Mouse (Mus musculus) hindbrain, postnatal 0 days (tissue): ENCODE data around the gene Ppm1b. TPM values are rescaled to one million over a fixed set of nuclear protein-coding genes. Genes with fewer than 3 reads are reported as not detected.
"Not testable (repeated sequence)": the region's sequence is repeated elsewhere in the genome, so short reads cannot be mapped to it uniquely, and the experiment has no call there.

Experiments used
- ATAC-seq: fragments of 200-750 bp; cut with Nextera tagmentation; 2 replicates; pipeline ENCODE4 v1.8.0; 2017; ENCODE audit warnings: mild to moderate bottlenecking, moderate TSS enrichment, moderate library complexity
- DNase-seq: peaks from one replicate; pipeline ENCODE4 v3.0.0-alpha.2; 2015; ENCODE audit warnings: low spot score
- H3K27ac ChIP-seq: fragments of 300-500 bp; sonication (generic); 2 replicates; pipeline ENCODE4 v1.5.1; 2014; ENCODE audit warnings: mild to moderate bottlenecking
- H3K27me3 ChIP-seq: fragments of 300-500 bp; sonication (generic); 2 replicates; pipeline ENCODE4 v1.6.1; 2014; ENCODE audit warnings: low read length, mixed read lengths; ENCODE audit not compliant: insufficient read depth
- H3K36me3 ChIP-seq: fragments of 300-500 bp; sonication (generic); 2 replicates; pipeline ENCODE4 v1.6.1; 2014; ENCODE audit warnings: low read length, mixed read lengths; ENCODE audit not compliant: insufficient read depth
- H3K4me1 ChIP-seq: fragments of 300-500 bp; sonication (generic); 2 replicates; pipeline ENCODE4 v1.6.1; 2014; ENCODE audit warnings: antibody characterized with exemption, low read length, mixed read lengths; ENCODE audit not compliant: insufficient read depth
- H3K4me2 ChIP-seq: fragments of 300-500 bp; sonication (generic); 2 replicates; pipeline ENCODE4 v1.6.1; 2014; ENCODE audit warnings: low read depth, mild to moderate bottlenecking, low read length, moderate library complexity, mixed read lengths
- H3K4me3 ChIP-seq: fragments of 300-500 bp; sonication (generic); 2 replicates; pipeline ENCODE4 v1.5.1; 2014; ENCODE audit warnings: low read length
- H3K9ac ChIP-seq: fragments of 300-500 bp; sonication (generic); replicated peaks from 2 replicates; pipeline ENCODE4 v1.6.1; 2014; ENCODE audit warnings: mild to moderate bottlenecking, low read length, moderate library complexity, mixed read lengths
- H3K9me3 ChIP-seq: fragments of 300-500 bp; sonication (generic); 2 replicates; pipeline ENCODE4 v1.6.1; 2016; ENCODE audit warnings: low read length, mixed read lengths
- CTCF ChIP-seq: IDR thresholded peaks from 2 replicates; pipeline ENCODE4 v1.5.1; 2016; ENCODE audit warnings: antibody characterized with exemption, control low read depth, low read depth
- WGBS: fragments of 180-500 bp; shearing (Covaris S2); extraction: QIAGEN DNeasy Blood & Tissue Kit; methylation state at CpG from one replicate; pipeline ENCODE4 v1.1.7; 2014; 5-methylcytosine and 5-hydroxymethylcytosine counted together
- polyA plus RNA-seq: library from polyadenylated mRNA; unstranded; fragments of >200 nt; fragmentation: Nextera tagmentation; extraction: Ambion mirVana; gene quantifications from 2 replicates; pipeline ENCODE4 v1.2.1, GENCODE M21; 2015
- total RNA-seq: library from RNA; depleted of rRNA; stranded (reverse); fragments of >200 nt; gene quantifications from 2 replicates; pipeline ENCODE4 v1.2.3, GENCODE M21; 2014; rRNA removed

Gene Ppm1b
- total RNA-seq (48.1 and 49.1 TPM in 2 replicates), polyA plus RNA-seq (61.8 and 62.6 TPM in 2 replicates)

- WGBS, result 30% methylated on average over 9 of the region's 9 CpGs
- ATAC-seq, result no peak
Measured at GRCm38 (mm10) chr17:84956441-84956840, at the start of gene Ppm1b. Gene Ppm1b (plus strand): TSS chr17:84956741.

GRCm38 (mm10) chr17:84921666-84922376, 34.7 kb upstream of the Ppm1b start:
- H3K36me3 ChIP-seq, result no peaks in the 10 kb centered on the region
- DNase-seq (no peak), ATAC-seq (no peak)
- TF ChIP-seq CTCF, result no peak
- no peak overlapping the region for H3K4me3 ChIP-seq
- H3K4me2 ChIP-seq, result no peak overlapping the region
- H3K27ac ChIP-seq, result no peak overlapping the region
- H3K9me3 ChIP-seq, result no peaks in the 10 kb centered on the region
- WGBS, result 89% methylated on average over 19 of the region's 19 CpGs
- H3K9ac ChIP-seq, result no peak overlapping the region
- no peaks in the 10 kb centered on the region for H3K4me1 ChIP-seq
- no peaks in the 10 kb centered on the region for H3K27me3 ChIP-seq

More at GRCm38 (mm10) chr17:84956441-84956840, at the start of gene Ppm1b:
- no peaks in the 10 kb centered on the region for H3K9me3 ChIP-seq
- H3K4me3 ChIP-seq, result peak within 1 kb of the TSS; percentile 73
- peaks cover 22% of the 10 kb centered on the region; the same call in 1 of the 2 replicates for H3K4me1 ChIP-seq
- H3K27me3 ChIP-seq, result no peaks in the 10 kb centered on the region
- H3K27ac ChIP-seq, result peak within 1 kb of the TSS; percentile 88
- no peaks in the 10 kb centered on the region for H3K36me3 ChIP-seq
- H3K9ac ChIP-seq, result peak within 1 kb of the TSS; percentile 51
- no peak for DNase-seq
- TF ChIP-seq CTCF, result no peak
- H3K4me2 ChIP-seq, result peak within 1 kb of the TSS; percentile 75

GRCm38 (mm10) chr17:84924779-84925178, 31.8 kb upstream of the Ppm1b start:
- 91% methylated on average over 5 of the region's 5 CpGs for WGBS

DNA sequence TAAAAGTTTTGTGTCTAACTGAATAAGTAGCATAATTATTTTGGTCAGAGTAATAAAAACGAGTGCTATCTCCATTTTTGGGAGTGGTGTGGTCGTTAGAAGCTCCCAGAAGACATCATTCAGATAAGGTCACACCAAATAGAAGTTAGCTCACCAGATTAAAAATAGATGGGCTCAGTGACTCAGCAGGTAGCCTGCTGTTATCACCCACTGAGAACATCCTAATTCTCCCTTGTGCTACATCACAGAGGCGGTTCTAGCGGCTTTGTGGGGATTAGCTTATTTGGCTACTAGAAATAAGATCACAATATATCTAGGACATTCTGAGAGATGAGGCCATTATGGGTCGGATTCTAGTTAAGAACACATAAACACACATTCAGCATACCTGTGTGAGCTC, 30.3 kb upstream of the Ppm1b start:
- no peaks in the 10 kb centered on the region for H3K27me3 ChIP-seq
- ATAC-seq (no peak), DNase-seq (no peak)
- H3K9ac ChIP-seq, result no peak overlapping the region
- TF ChIP-seq CTCF, result no peak
- H3K36me3 ChIP-seq, result no peaks in the 10 kb centered on the region
- H3K4me3 ChIP-seq, result no peak overlapping the region
- H3K4me2 ChIP-seq, result no peak overlapping the region
- no peak overlapping the region for H3K27ac ChIP-seq
- no peaks in the 10 kb centered on the region for H3K9me3 ChIP-seq
- H3K4me1 ChIP-seq, result no peaks in the 10 kb centered on the region
- 55% methylated on average over 5 of the region's 5 CpGs for WGBS

More at GRCm38 (mm10) chr17:84924779-84925178, 31.8 kb upstream of the Ppm1b start:
- TF ChIP-seq CTCF, result no peak
- Histone ChIP-seq H3K4me2 (no peak overlapping the region), H3K9ac (no peak overlapping the region), H3K27me3 (no peaks in the 10 kb centered on the region), H3K9me3 (no peaks in the 10 kb centered on the region), H3K36me3 (no peaks in the 10 kb centered on the region), H3K27ac (no peak overlapping the region), H3K4me1 (no peaks in the 10 kb centered on the region), H3K4me3 (no peak overlapping the region)
- no peak for DNase-seq
- no peak for ATAC-seq

DNA sequence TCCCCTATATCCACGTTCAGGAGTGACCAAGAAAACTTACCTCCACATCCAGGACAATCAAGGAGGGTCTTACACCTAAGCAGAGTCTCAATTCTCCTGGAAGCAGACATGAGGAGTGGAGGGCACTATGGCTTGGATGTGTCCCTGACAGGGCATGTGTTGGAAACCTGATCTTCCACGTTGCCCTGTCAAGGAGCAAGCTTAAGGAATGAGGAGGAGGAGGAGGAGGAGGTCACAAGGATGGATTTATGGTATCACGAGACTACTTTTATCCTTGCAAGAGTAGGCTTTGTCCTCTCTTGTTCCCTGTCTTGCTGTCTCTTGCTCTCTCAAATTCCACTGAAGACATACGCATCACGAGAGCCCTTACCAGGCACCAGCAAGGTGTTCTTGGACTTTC, 29.0 kb upstream of the Ppm1b start:
- no peak overlapping the region for H3K4me2 ChIP-seq
- ATAC-seq (no peak), DNase-seq (no peak)
- H3K36me3 ChIP-seq, result no peaks in the 10 kb centered on the region
- H3K4me1 ChIP-seq, result no peaks in the 10 kb centered on the region
- no peak overlapping the region for H3K27ac ChIP-seq
- TF ChIP-seq CTCF, result no peak
- H3K9me3 ChIP-seq, result no peaks in the 10 kb centered on the region
- no peak overlapping the region for H3K9ac ChIP-seq
- no peaks in the 10 kb centered on the region for H3K27me3 ChIP-seq
- no peak overlapping the region for H3K4me3 ChIP-seq
- WGBS, result 74% methylated on average over 5 of the region's 5 CpGs

DNA sequence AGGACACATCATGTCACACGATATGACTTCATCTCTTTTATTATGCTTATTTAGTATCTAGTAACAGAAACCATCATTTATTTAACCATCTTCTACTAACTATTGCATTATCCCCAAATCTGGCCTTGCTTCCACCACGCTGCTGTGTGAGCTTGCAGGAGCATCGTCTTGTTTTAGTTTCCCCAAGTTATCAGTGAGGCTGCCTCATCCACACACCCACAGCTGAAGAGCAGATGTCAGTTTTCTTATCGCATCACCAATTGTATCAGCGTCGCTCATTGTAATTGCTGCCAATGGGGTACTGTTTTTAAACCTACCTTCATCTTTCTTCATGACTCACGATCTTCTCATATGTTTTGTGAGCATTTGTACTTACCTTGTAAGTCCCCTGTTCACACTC, 23.6 kb upstream of the Ppm1b start:
- H3K27ac ChIP-seq, result no peak overlapping the region
- no peaks in the 10 kb centered on the region for H3K4me1 ChIP-seq
- H3K4me3 ChIP-seq, result no peak overlapping the region
- no peak overlapping the region for H3K9ac ChIP-seq
- TF ChIP-seq CTCF, result no peak
- ATAC-seq, result no peak
- H3K36me3 ChIP-seq, result no peaks in the 10 kb centered on the region
- H3K27me3 ChIP-seq, result no peaks in the 10 kb centered on the region
- no peak for DNase-seq
- no peak overlapping the region for H3K4me2 ChIP-seq
- no peaks in the 10 kb centered on the region for H3K9me3 ChIP-seq
- WGBS, result 95% methylated on average over 7 of the region's 7 CpGs

GRCm38 (mm10) chr17:84933968-84934367, 22.6 kb upstream of the Ppm1b start:
- Histone ChIP-seq H3K4me3 (no peak overlapping the region), H3K36me3 (no peaks in the 10 kb centered on the region), H3K9ac (no peak overlapping the region), H3K4me2 (no peak overlapping the region), H3K27me3 (no peaks in the 10 kb centered on the region), H3K27ac (no peak overlapping the region), H3K4me1 (no peaks in the 10 kb centered on the region), H3K9me3 (no peaks in the 10 kb centered on the region)
- no peak for ATAC-seq
- no peak for TF ChIP-seq CTCF
- 64% methylated on average over 5 of the region's 5 CpGs for WGBS
- DNase-seq, result no peak

DNA sequence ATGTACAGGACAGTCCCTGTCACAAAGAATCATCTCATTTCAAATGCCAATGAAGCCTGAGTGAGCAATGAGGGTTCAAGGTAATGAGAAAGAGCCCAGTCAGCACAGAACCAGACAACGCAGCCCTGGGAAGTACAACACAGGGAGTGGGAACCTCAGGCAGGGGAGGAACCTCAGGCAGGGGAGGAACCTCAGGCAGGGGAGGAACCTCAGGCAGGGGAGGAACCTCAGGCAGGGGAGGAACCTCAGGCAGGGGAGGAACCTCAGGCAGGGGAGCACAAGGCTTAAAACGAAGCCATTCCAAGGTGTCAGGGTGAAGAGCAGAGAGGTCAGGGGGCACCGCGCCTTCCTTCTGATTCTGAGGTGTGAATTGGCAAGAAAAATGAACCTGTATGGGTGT, 20.9 kb upstream of the Ppm1b start:
- WGBS, result 75% methylated on average over 4 of the region's 4 CpGs
- DNase-seq, H3K27me3 ChIP-seq, H3K36me3 ChIP-seq, H3K4me2 ChIP-seq, ATAC-seq, H3K27ac ChIP-seq, H3K9me3 ChIP-seq, H3K9ac ChIP-seq, H3K4me3 ChIP-seq, H3K4me1 ChIP-seq: not testable (repeated sequence)
